Mouse (Mus musculus): Measurements from ENCODE around the gene Lamb1. TPM values are rescaled to one million over a fixed set of nuclear protein-coding genes. Genes with fewer than 3 reads are reported as not detected.

Lamb1 gene
- polyA plus RNA-seq, 1 experiment: 96.1 TPM

DNA sequence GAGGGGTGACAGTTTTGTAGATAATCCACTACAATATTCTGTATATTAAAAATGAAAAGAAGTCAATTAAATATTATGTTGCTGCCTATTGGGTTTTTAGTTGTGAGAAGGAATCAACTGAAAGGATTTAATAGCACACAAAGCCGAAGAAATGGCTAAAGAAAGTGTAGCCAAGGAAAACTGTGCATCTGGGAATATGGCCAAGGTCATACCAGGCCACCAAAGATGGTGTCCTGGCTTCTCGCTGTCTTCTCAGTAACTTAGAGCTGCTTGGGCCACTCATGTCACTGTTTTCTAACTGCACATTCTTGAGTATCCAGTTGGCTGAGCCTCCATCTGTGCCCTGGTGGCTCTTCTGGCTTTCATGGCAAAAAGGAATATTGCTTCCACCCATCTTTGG is 21.0 kb upstream of the Lamb1 start:
- H3ac ChIP-seq (ENCODE audit: control insufficient read depth, insufficient read length, low read depth): no peak overlapping the region
- H3K36me3 ChIP-seq (ENCODE audit: control insufficient read depth, insufficient read depth): no peaks in the 10 kb centered on the region
- no peak for TF ChIP-seq USF1 (IDR thresholded peaks at IDR 0.05; ENCODE audit: low read depth)
- TF ChIP-seq MAX (IDR thresholded peaks at IDR 0.05): no peak
- no peaks in the 10 kb centered on the region for H3K79me2 ChIP-seq (ENCODE audit: control insufficient read depth, insufficient read depth)
- H3K79me3 ChIP-seq (ENCODE audit: low read depth): no peaks in the 10 kb centered on the region
- no peak overlapping the region for H3K4me3 ChIP-seq (ENCODE audit: insufficient read depth, poor library complexity, severe bottlenecking)
- H3K27me3 ChIP-seq (ENCODE audit: control insufficient read depth, insufficient read depth, insufficient read length): no peaks in the 10 kb centered on the region

DNA sequence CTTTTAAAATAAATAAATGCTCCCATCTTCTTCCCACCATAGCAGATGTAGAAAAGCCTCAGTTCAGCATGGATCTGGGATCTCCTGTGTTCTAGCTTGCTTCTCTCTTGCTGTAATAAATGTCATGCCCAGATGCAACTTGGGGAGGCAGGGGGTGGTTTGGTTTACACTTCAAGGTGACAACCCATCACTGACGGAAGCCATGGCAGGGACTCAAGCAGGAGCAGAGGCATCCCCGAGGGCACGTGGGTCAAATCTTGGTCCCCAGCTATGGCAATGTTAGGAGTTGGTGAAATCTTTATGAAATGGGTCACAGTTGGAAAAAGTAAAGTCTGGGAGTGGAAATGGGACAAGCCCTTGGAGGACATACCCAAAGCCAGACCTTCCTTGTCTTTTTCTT is 20.3 kb upstream of the Lamb1 start:
- no peak overlapping the region for H3ac ChIP-seq (ENCODE audit: control insufficient read depth, insufficient read length, low read depth)
- H3K79me3 ChIP-seq (ENCODE audit: low read depth): no peaks in the 10 kb centered on the region
- H3K79me2 ChIP-seq (ENCODE audit: control insufficient read depth, insufficient read depth): no peaks in the 10 kb centered on the region
- H3K27me3 ChIP-seq (ENCODE audit: control insufficient read depth, insufficient read depth, insufficient read length): no peaks in the 10 kb centered on the region
- no peaks in the 10 kb centered on the region for H3K36me3 ChIP-seq (ENCODE audit: control insufficient read depth, insufficient read depth)
- no peak overlapping the region for H3K4me3 ChIP-seq (ENCODE audit: insufficient read depth, poor library complexity, severe bottlenecking)
- no peak for TF ChIP-seq FOSL1 (IDR thresholded peaks at IDR 0.05; ENCODE audit: insufficient read depth, low read length, poor library complexity, severe bottlenecking)
- no peak for TF ChIP-seq USF1 (IDR thresholded peaks at IDR 0.05; ENCODE audit: low read depth)
- TF ChIP-seq MYOG (IDR thresholded peaks at IDR 0.05; ENCODE audit: control insufficient read depth, extremely low read depth, insufficient read length): no peak
- TF ChIP-seq MYOD1 (IDR thresholded peaks at IDR 0.05; ENCODE audit: control insufficient read depth, insufficient read length, low read depth): no peak
- TF ChIP-seq CTCF (IDR thresholded peaks at IDR 0.05; ENCODE audit: control insufficient read depth, insufficient read depth, insufficient read length): no peak
- no peak for TF ChIP-seq MAX (IDR thresholded peaks at IDR 0.05)
- TF ChIP-seq CEBPB (IDR thresholded peaks at IDR 0.05; ENCODE audit: low read depth): no peak

DNA sequence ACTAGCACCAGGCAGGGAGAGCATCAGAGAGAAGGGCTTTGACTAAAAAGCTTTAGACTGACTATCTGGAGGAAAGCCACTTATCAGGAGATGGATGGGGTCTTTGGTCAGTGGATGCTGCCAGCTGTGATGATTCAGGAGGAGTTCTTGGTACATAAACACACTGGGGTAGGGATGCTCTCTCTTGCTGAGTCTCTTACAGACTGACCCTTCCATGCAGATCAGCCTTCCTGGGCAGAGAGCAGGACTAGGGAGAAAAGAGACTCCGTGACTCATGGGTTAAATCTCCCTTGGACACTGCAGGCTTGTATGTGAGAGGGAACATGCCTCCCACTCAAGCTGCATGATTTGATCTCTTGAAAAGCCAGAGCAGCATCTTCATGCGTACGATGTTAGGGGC is 18.9 kb upstream of the Lamb1 start:
- Histone ChIP-seq H3ac (ENCODE audit: control insufficient read depth, insufficient read length, low read depth) (no peak overlapping the region), H3K79me3 (ENCODE audit: low read depth) (no peaks in the 10 kb centered on the region), H3K79me2 (ENCODE audit: control insufficient read depth, insufficient read depth) (no peaks in the 10 kb centered on the region), H3K27me3 (ENCODE audit: control insufficient read depth, insufficient read depth, insufficient read length) (no peaks in the 10 kb centered on the region), H3K4me3 (ENCODE audit: insufficient read depth, poor library complexity, severe bottlenecking) (no peak overlapping the region), H3K36me3 (ENCODE audit: control insufficient read depth, insufficient read depth) (no peaks in the 10 kb centered on the region)
- TF ChIP-seq MYOG (IDR thresholded peaks at IDR 0.05; ENCODE audit: control insufficient read depth, extremely low read depth, insufficient read length) (no peak), USF1 (IDR thresholded peaks at IDR 0.05; ENCODE audit: low read depth) (no peak), MYOD1 (IDR thresholded peaks at IDR 0.05; ENCODE audit: control insufficient read depth, insufficient read length, low read depth) (no peak), MAX (IDR thresholded peaks at IDR 0.05) (no peak), FOSL1 (IDR thresholded peaks at IDR 0.05; ENCODE audit: insufficient read depth, low read length, poor library complexity, severe bottlenecking) (no peak), CTCF (IDR thresholded peaks at IDR 0.05; ENCODE audit: control insufficient read depth, insufficient read depth, insufficient read length) (no peak), CEBPB (IDR thresholded peaks at IDR 0.05; ENCODE audit: low read depth) (no peak)

- Histone ChIP-seq H3K79me2 (ENCODE audit: control insufficient read depth, insufficient read depth) (no peaks in the 10 kb centered on the region), H3ac (ENCODE audit: control insufficient read depth, insufficient read length, low read depth) (no peak overlapping the region), H3K4me3 (ENCODE audit: insufficient read depth, poor library complexity, severe bottlenecking) (no peak overlapping the region), H3K27me3 (ENCODE audit: control insufficient read depth, insufficient read depth, insufficient read length) (no peaks in the 10 kb centered on the region), H3K36me3 (ENCODE audit: control insufficient read depth, insufficient read depth) (no peaks in the 10 kb centered on the region), H3K79me3 (ENCODE audit: low read depth) (no peaks in the 10 kb centered on the region)
- no peak for TF ChIP-seq FOSL1 (IDR thresholded peaks at IDR 0.05; ENCODE audit: insufficient read depth, low read length, poor library complexity, severe bottlenecking)
- TF ChIP-seq MYOG (IDR thresholded peaks at IDR 0.05; ENCODE audit: control insufficient read depth, extremely low read depth, insufficient read length): no peak
- TF ChIP-seq MYOD1 (IDR thresholded peaks at IDR 0.05; ENCODE audit: control insufficient read depth, insufficient read length, low read depth): no peak
- no peak for TF ChIP-seq CEBPB (IDR thresholded peaks at IDR 0.05; ENCODE audit: low read depth)
- no peak for TF ChIP-seq CTCF (IDR thresholded peaks at IDR 0.05; ENCODE audit: control insufficient read depth, insufficient read depth, insufficient read length)
- no peak for TF ChIP-seq USF1 (IDR thresholded peaks at IDR 0.05; ENCODE audit: low read depth)
- TF ChIP-seq MAX (IDR thresholded peaks at IDR 0.05): no peak
These were observed 18.4 kb upstream of the Lamb1 start for GRCm38 (mm10) chr12:31246615-31247014.

- Histone ChIP-seq H3ac (ENCODE audit: control insufficient read depth, insufficient read length, low read depth) (no peak overlapping the region), H3K27me3 (ENCODE audit: control insufficient read depth, insufficient read depth, insufficient read length) (no peaks in the 10 kb centered on the region), H3K36me3 (ENCODE audit: control insufficient read depth, insufficient read depth) (no peaks in the 10 kb centered on the region), H3K79me2 (ENCODE audit: control insufficient read depth, insufficient read depth) (no peaks in the 10 kb centered on the region), H3K4me3 (ENCODE audit: insufficient read depth, poor library complexity, severe bottlenecking) (no peak overlapping the region), H3K79me3 (ENCODE audit: low read depth) (no peaks in the 10 kb centered on the region)
- TF ChIP-seq MYOD1 (IDR thresholded peaks at IDR 0.05; ENCODE audit: control insufficient read depth, insufficient read length, low read depth) (no peak), USF1 (IDR thresholded peaks at IDR 0.05; ENCODE audit: low read depth) (no peak), CEBPB (IDR thresholded peaks at IDR 0.05; ENCODE audit: low read depth) (no peak), CTCF (IDR thresholded peaks at IDR 0.05; ENCODE audit: control insufficient read depth, insufficient read depth, insufficient read length) (no peak), MYOG (IDR thresholded peaks at IDR 0.05; ENCODE audit: control insufficient read depth, extremely low read depth, insufficient read length) (no peak), MAX (IDR thresholded peaks at IDR 0.05) (no peak)
These were observed 16.9 kb upstream of the Lamb1 start for GRCm38 (mm10) chr12:31248165-31248564.

DNA sequence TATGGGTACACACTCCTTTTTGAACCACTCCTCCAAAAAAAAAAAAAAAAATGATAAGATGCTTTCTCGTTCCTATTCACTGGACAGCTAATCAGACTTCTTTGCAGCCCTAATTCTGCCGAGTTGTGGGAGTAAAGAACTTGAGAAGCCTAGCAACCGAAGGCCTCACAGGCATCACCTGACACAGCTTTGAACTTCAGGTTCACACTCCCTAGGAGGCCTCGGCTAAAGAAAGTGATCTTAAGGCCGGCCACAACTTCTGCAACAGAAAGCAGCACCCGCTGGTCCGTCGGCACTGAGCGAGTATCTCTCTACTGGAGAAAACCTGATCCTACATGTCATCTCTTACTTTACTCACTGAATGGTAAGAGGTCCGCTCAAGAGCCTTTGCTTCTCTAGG is 16.4 kb upstream of the Lamb1 start:
- Histone ChIP-seq H3K4me3 (ENCODE audit: insufficient read depth, poor library complexity, severe bottlenecking) (no peak overlapping the region), H3K79me3 (ENCODE audit: low read depth) (no peaks in the 10 kb centered on the region), H3K79me2 (ENCODE audit: control insufficient read depth, insufficient read depth) (no peaks in the 10 kb centered on the region), H3K27me3 (ENCODE audit: control insufficient read depth, insufficient read depth, insufficient read length) (no peaks in the 10 kb centered on the region), H3ac (ENCODE audit: control insufficient read depth, insufficient read length, low read depth) (no peak overlapping the region), H3K36me3 (ENCODE audit: control insufficient read depth, insufficient read depth) (no peaks in the 10 kb centered on the region)
- TF ChIP-seq CTCF (IDR thresholded peaks at IDR 0.05; ENCODE audit: control insufficient read depth, insufficient read depth, insufficient read length) (no peak), CEBPB (IDR thresholded peaks at IDR 0.05; ENCODE audit: low read depth) (no peak), MAX (IDR thresholded peaks at IDR 0.05) (no peak), USF1 (IDR thresholded peaks at IDR 0.05; ENCODE audit: low read depth) (no peak), MYOG (IDR thresholded peaks at IDR 0.05; ENCODE audit: control insufficient read depth, extremely low read depth, insufficient read length) (no peak), FOSL1 (IDR thresholded peaks at IDR 0.05; ENCODE audit: insufficient read depth, low read length, poor library complexity, severe bottlenecking) (no peak), MYOD1 (IDR thresholded peaks at IDR 0.05; ENCODE audit: control insufficient read depth, insufficient read length, low read depth) (no peak)

All from C2C12 (cell line).